Mouse (Mus musculus) thymus, postnatal 36 days (tissue): ENCODE results near the gene Gpr107.

Experiments used
- DNase-seq, 2 experiments: peaks; one replicate each; pipeline ENCODE4 v3.0.0; 2022; ENCODE audit warnings: mixed read lengths in 2 of 2

Gpr107 gene

GRCm38 (mm10) chr2:31204677-31205076 lies 52.6 kb downstream of the Gpr107 start:
- no peak for DNase-seq

- no peak for DNase-seq
Observed at GRCm38 (mm10) chr2:31206211-31206610, 54.1 kb downstream of the Gpr107 start.

GRCm38 (mm10) chr2:31206882-31207281 lies 54.8 kb downstream of the Gpr107 start:
- no peak for DNase-seq

GRCm38 (mm10) chr2:31208544-31209142 lies 56.5 kb downstream of the Gpr107 start:
- DNase-seq, result no peak

GRCm38 (mm10) chr2:31209525-31209924 lies 57.4 kb downstream of the Gpr107 start:
- DNase-seq, result no peak

GRCm38 (mm10) chr2:31210144-31210847 lies 58.2 kb downstream of the Gpr107 start:
- DNase-seq, result no peak

GRCm38 (mm10) chr2:31211204-31211603 lies 59.1 kb downstream of the Gpr107 start:
- no peak for DNase-seq

- DNase-seq, result no peak
Observed at GRCm38 (mm10) chr2:31214211-31214796, 62.2 kb downstream of the Gpr107 start.

- DNase-seq, result no peak
Observed at GRCm38 (mm10) chr2:31218611-31219010, 66.5 kb downstream of the Gpr107 start.

- no peak for DNase-seq
Observed at GRCm38 (mm10) chr2:31219470-31219869, 67.4 kb downstream of the Gpr107 start.

GRCm38 (mm10) chr2:31220844-31221243 lies 68.7 kb downstream of the Gpr107 start:
- no peak for DNase-seq

GRCm38 (mm10) chr2:31221582-31221981 lies 69.5 kb downstream of the Gpr107 start:
- no peak for DNase-seq

GRCm38 (mm10) chr2:31228768-31229311 lies 76.7 kb downstream of the Gpr107 start:
- no peak for DNase-seq

GRCm38 (mm10) chr2:31239203-31239696 lies 87.1 kb downstream of the Gpr107 start:
- DNase-seq, result no peak

GRCm38 (mm10) chr2:31239833-31240232 lies 87.7 kb downstream of the Gpr107 start:
- DNase-seq, result no peak

GRCm38 (mm10) chr2:31241639-31242038 lies 89.5 kb downstream of the Gpr107 start:
- DNase-seq, result no peak

- no peak for DNase-seq
Observed at GRCm38 (mm10) chr2:31244216-31244615, 92.1 kb downstream of the Gpr107 start.

- no peak for DNase-seq
Observed at GRCm38 (mm10) chr2:31245051-31245450, 92.9 kb downstream of the Gpr107 start.

- peak; percentile 30 to 49 for DNase-seq
Observed at GRCm38 (mm10) chr2:31245491-31246141, 93.5 kb downstream of the Gpr107 start, which contains the start of gene Ncs1. TSS of gene Ncs1 (plus strand) at chr2:31245823.

GRCm38 (mm10) chr2:31246251-31246971 lies 94.3 kb downstream of the Gpr107 start:
- DNase-seq, result peak; percentile 28 to 32

- DNase-seq, result no peak
Observed at GRCm38 (mm10) chr2:31248856-31249255, 96.7 kb downstream of the Gpr107 start.

- no peak for DNase-seq
Observed at GRCm38 (mm10) chr2:31252167-31252566, 100.1 kb downstream of the Gpr107 start.
